Mouse (Mus musculus) spleen, embryonic (tissue): ENCODE data around the gene Clec2e.
"Not testable (repeated sequence)": the region's sequence is repeated elsewhere in the genome, so short reads cannot be mapped to it uniquely, and the experiment has no call there.

Experiments used
- CTCF ChIA-PET: fragments of 350-600 bp; sonication (Branson Sonifier 250); formaldehyde crosslinking; loops from one replicate; lab custom pipeline; 2022; lab: Charles Lee

The Clec2e gene

GRCm38 (mm10) chr6:129100794-129101193 lies at the start of gene Clec2e:
Gene Clec2e, minus strand, starts transcription at chr6:129100913.
- CTCF ChIA-PET, result interaction anchor here (0.7 kb wide), 2 partner anchors 161 to 255 kb away, joined by 3 read pairs; no protein-coding TSS in a partner anchor

- CTCF ChIA-PET, result no interaction called here
Observed at GRCm38 (mm10) chr6:129146812-129147211, 46.1 kb upstream of the Clec2e start.

- CTCF ChIA-PET, result no interaction called here
Observed at GRCm38 (mm10) chr6:129132604-129133341, 32.1 kb upstream of the Clec2e start.

- CTCF ChIA-PET, result no interaction called here
Observed at GRCm38 (mm10) chr6:129126861-129127260, 26.1 kb upstream of the Clec2e start.

- CTCF ChIA-PET, result not testable (repeated sequence)
Observed at GRCm38 (mm10) chr6:129124531-129124930, 23.8 kb upstream of the Clec2e start.

- CTCF ChIA-PET, result no interaction called here
Observed at GRCm38 (mm10) chr6:129116223-129116622, 15.5 kb upstream of the Clec2e start.

- CTCF ChIA-PET, result not testable (repeated sequence)
Observed at GRCm38 (mm10) chr6:129114237-129114636, 13.5 kb upstream of the Clec2e start.

- CTCF ChIA-PET, result interaction anchor here (0.5 kb wide), 1 partner anchor 161 kb away, joined by 15 read pairs; no protein-coding TSS in a partner anchor
Observed at GRCm38 (mm10) chr6:129113769-129114168, 13.1 kb upstream of the Clec2e start.

- CTCF ChIA-PET, result interaction anchor here (0.5 to 0.6 kb wide), 2 partner anchors 10 to 160 kb away, joined by 3 to 15 read pairs; no protein-coding TSS in a partner anchor
Observed at GRCm38 (mm10) chr6:129113030-129113673, 12.4 kb upstream of the Clec2e start.

GRCm38 (mm10) chr6:129112526-129112925 lies 11.8 kb upstream of the Clec2e start:
- CTCF ChIA-PET, result no interaction called here

- CTCF ChIA-PET, result no interaction called here
Observed at GRCm38 (mm10) chr6:129107916-129108315, 7.2 kb upstream of the Clec2e start.

GRCm38 (mm10) chr6:129102858-129103555 lies 2.3 kb upstream of the Clec2e start:
- CTCF ChIA-PET, result no interaction called here

GRCm38 (mm10) chr6:129101604-129102003 lies 891 bp upstream of the Clec2e start:
- CTCF ChIA-PET, result interaction anchor here (0.7 kb wide), 2 partner anchors 43 to 160 kb away, joined by 3 read pairs; no protein-coding TSS in a partner anchor

- CTCF ChIA-PET, result no interaction called here
Observed at GRCm38 (mm10) chr6:129097929-129098328, 2.8 kb downstream of the Clec2e start.

GRCm38 (mm10) chr6:129095166-129095565 lies 5.5 kb downstream of the Clec2e start:
- CTCF ChIA-PET, result interaction anchor here (0.6 to 1.6 kb wide), 3 partner anchors 14 to 171 kb away, joined by 3 read pairs; no protein-coding TSS in a partner anchor

GRCm38 (mm10) chr6:129088596-129088995 lies 12.1 kb downstream of the Clec2e start:
- CTCF ChIA-PET, result not testable (repeated sequence)

GRCm38 (mm10) chr6:129088161-129088560 lies 12.6 kb downstream of the Clec2e start:
- CTCF ChIA-PET, result interaction anchor here (0.6 to 0.8 kb wide), 2 partner anchors 160 to 289 kb away, joined by 3 to 8 read pairs; no protein-coding TSS in a partner anchor

- CTCF ChIA-PET, result not testable (repeated sequence)
Observed at GRCm38 (mm10) chr6:129086031-129086430, 14.7 kb downstream of the Clec2e start.

GRCm38 (mm10) chr6:129085098-129085497 lies 15.6 kb downstream of the Clec2e start:
- CTCF ChIA-PET, result no interaction called here

GRCm38 (mm10) chr6:129066986-129067385 lies 33.7 kb downstream of the Clec2e start:
- CTCF ChIA-PET, result interaction anchor here (0.7 kb wide), 2 partner anchors 32 to 217 kb away, joined by 3 to 4 read pairs; no protein-coding TSS in a partner anchor

GRCm38 (mm10) chr6:129066530-129066929 lies 34.2 kb downstream of the Clec2e start:
- CTCF ChIA-PET, result interaction anchor here (0.7 kb wide), 1 partner anchor 31 kb away, joined by 3 read pairs; no protein-coding TSS in a partner anchor
